ENCODE assay signal across 8 mouse cellular contexts in the genomic region with DNA sequence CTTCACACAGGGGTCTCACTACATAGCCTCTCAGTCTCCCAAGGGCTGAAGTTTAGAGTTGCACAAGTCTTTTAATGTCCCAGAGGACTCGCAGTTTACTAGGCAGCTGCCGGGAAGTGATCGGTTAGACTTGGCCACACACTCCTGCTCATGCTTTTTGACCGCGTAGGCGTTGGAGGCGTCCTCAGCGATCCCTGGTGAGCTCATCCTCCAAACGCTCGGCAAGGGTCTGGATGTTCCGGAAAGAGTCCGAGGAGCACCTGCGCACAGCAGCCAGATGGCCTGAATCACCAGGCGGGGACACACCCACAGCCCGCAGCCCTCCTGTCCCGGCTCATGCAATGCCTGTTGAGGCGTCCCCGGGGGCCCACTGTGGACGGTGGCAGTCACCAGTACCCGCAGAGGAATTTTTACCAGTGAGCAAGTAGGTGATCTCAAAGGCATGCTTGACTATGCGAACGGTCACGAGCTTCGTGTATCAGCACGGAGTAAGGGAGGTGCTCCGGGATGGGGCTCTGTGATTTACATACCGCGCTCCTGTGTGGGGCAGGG. TPM values are rescaled to one million over a fixed set of nuclear protein-coding genes. Genes with fewer than 3 reads are reported as not detected.
A peak's percentile ranks its signal among the peaks of the same experiment; 100 is the strongest.
DNase-seq lines count a peak whose midpoint lies in the region; ATAC-seq and TF ChIP-seq lines count a peak whose summit lies in the region.

No protein-coding gene starts in this region.

- TF ChIP-seq CTCF in liver, postnatal 0 days (IDR thresholded peaks at IDR 0.05; ENCODE audit: low read depth), result 0 out of 2 replicates have a peak, but pooled peaks have one; percentile 2

- H3K36me3 ChIP-seq in intestine, embryonic 14.5 days (ENCODE audit: control insufficient read depth, insufficient read depth, low read length), result no peaks in the 10 kb centered on the region
- H3K36me3 ChIP-seq in liver, postnatal 0 days (replicated peaks; ENCODE audit: insufficient read depth, low read length), result no peaks in the 10 kb centered on the region
- no peaks in the 10 kb centered on the region for H3K36me3 ChIP-seq in neural tube, embryonic 13.5 days

- no peaks in the 10 kb centered on the region for H3K9me3 ChIP-seq in intestine, embryonic 14.5 days (ENCODE audit: control insufficient read depth, low read length)
- H3K9me3 ChIP-seq in liver, postnatal 0 days (ENCODE audit: low read length), result no peaks in the 10 kb centered on the region
- no peaks in the 10 kb centered on the region for H3K9me3 ChIP-seq in neural tube, embryonic 13.5 days

- WGBS in intestine, embryonic 14.5 days, result 1% methylated on average over 28 of the region's 28 CpGs
- WGBS in liver, postnatal 0 days (ENCODE audit: insufficient replicate concordance), result 5% methylated on average over 28 of the region's 28 CpGs
- WGBS in neural tube, embryonic 13.5 days, result 3% methylated on average over 28 of the region's 28 CpGs

- TF ChIP-seq EP300 in liver, postnatal 0 days (IDR thresholded peaks at IDR 0.05; ENCODE audit: low read depth), result no peak

- peak overlapping the region; percentile 51; the same call in 1 of the 2 replicates for H3K27ac ChIP-seq in intestine, embryonic 14.5 days (ENCODE audit: low read depth)
- H3K27ac ChIP-seq in liver, postnatal 0 days (ENCODE audit: low read depth), result peak overlapping the region; percentile 100; the same call in 1 of the 2 replicates
- H3K27ac ChIP-seq in neural tube, embryonic 13.5 days (replicated peaks), result no peak overlapping the region; the same call in 1 of the 2 replicates

- ATAC-seq in intestine, embryonic 14.5 days (replicated peaks; ENCODE audit: low FRiP score, low TSS enrichment, low read depth), result peak; percentile 9; the same call in 1 of the 2 replicates
- ATAC-seq in liver, postnatal 0 days, result peak; percentile 26
- no peak for ATAC-seq in neural tube, embryonic 13.5 days (ENCODE audit: low read depth)

- peak overlapping the region; percentile 51 for H3K4me2 ChIP-seq in intestine, embryonic 14.5 days (ENCODE audit: low read length)
- peak overlapping the region; percentile 77 for H3K4me2 ChIP-seq in liver, postnatal 0 days (ENCODE audit: low read depth, low read length)
- H3K4me2 ChIP-seq in neural tube, embryonic 13.5 days, result peak overlapping the region; percentile 57

- 0 out of 2 replicates have a peak overlapping the region, but pooled peaks have one; percentile 25 for H3K9ac ChIP-seq in intestine, embryonic 14.5 days (ENCODE audit: low read length)
- peak overlapping the region; percentile 28 for H3K9ac ChIP-seq in liver, postnatal 0 days (replicated peaks)
- H3K9ac ChIP-seq in neural tube, embryonic 13.5 days, result peak overlapping the region; percentile 55

- peaks cover 30% of the 10 kb centered on the region for H3K4me1 ChIP-seq in intestine, embryonic 14.5 days (replicated peaks; ENCODE audit: control insufficient read depth, insufficient read depth, low read length)
- H3K4me1 ChIP-seq in liver, postnatal 0 days (ENCODE audit: insufficient read depth), result peaks cover 25% of the 10 kb centered on the region
- H3K4me1 ChIP-seq in neural tube, embryonic 13.5 days (replicated peaks), result peaks cover 23% of the 10 kb centered on the region

- H3K4me3 ChIP-seq in intestine, embryonic 14.5 days (ENCODE audit: low read depth, low read length), result peak overlapping the region; percentile 20
- peak overlapping the region; percentile 26 for H3K4me3 ChIP-seq in liver, postnatal 0 days (ENCODE audit: low read depth, low read length)
- H3K4me3 ChIP-seq in neural tube, embryonic 13.5 days, result peak overlapping the region; percentile 22

- DNase-seq in embryo, embryonic 10 days (ENCODE audit: low spot score), result peak; percentile 46
- no peak for DNase-seq in embryo, embryonic 10.5 days (ENCODE audit: low spot score)
- DNase-seq in cerebellum, adult 9-11 months, result peak; percentile 79
- DNase-seq in gastrocnemius, postnatal 25 days, result peak; percentile 86
- DNase-seq in intestine, embryonic 14.5 days (ENCODE audit: low spot score), result peak; percentile 82
- peak; percentile 76 for DNase-seq in liver, postnatal 0 days
- DNase-seq in frontal cortex, postnatal 25 days (ENCODE audit: low spot score in 2 of 2), result no peak

- no peaks in the 10 kb centered on the region for H3K27me3 ChIP-seq in intestine, embryonic 14.5 days (replicated peaks; ENCODE audit: control insufficient read depth, insufficient read depth, low read length)
- H3K27me3 ChIP-seq in liver, postnatal 0 days (ENCODE audit: insufficient read depth, low read length), result no peaks in the 10 kb centered on the region
- H3K27me3 ChIP-seq in neural tube, embryonic 13.5 days, result no peaks in the 10 kb centered on the region

RNA-seq across cellular contexts. Expression of a gene that starts 7.3 kb away (rescaled TPM):
- total RNA-seq in gastrocnemius, postnatal 25 days (2021), result 10 to 100 TPM; 13.8 to 14.1 TPM
- polyA plus RNA-seq in intestine, embryonic 14.5 days (2014; fragmentation: Nextera tagmentation; extraction: Ambion mirVana), result 15.2 and 21.5 TPM in 2 replicates
- polyA plus RNA-seq in liver, postnatal 0 days (2015; fragmentation: Nextera tagmentation; extraction: Ambion mirVana), result 3.5 and 3.9 TPM in 2 replicates
- polyA plus RNA-seq in neural tube, embryonic 13.5 days (2015; fragmentation: Nextera tagmentation; extraction: Ambion mirVana), result 26.8 and 33.0 TPM in 2 replicates

RNA-seq across cellular contexts. Expression of a gene that starts 14.6 kb away (rescaled TPM):
- total RNA-seq in gastrocnemius, postnatal 25 days (2021), result 10 to 100 TPM; 70.0 to 78.1 TPM
- polyA plus RNA-seq in intestine, embryonic 14.5 days (2014; fragmentation: Nextera tagmentation; extraction: Ambion mirVana), result 16.8 and 19.3 TPM in 2 replicates
- polyA plus RNA-seq in liver, postnatal 0 days (2015; fragmentation: Nextera tagmentation; extraction: Ambion mirVana), result 14.9 and 16.3 TPM in 2 replicates
- 26.5 and 26.6 TPM in 2 replicates for polyA plus RNA-seq in neural tube, embryonic 13.5 days (2015; fragmentation: Nextera tagmentation; extraction: Ambion mirVana)

RNA-seq across cellular contexts. Expression of a gene that starts 25.8 kb away (rescaled TPM):
- total RNA-seq in gastrocnemius, postnatal 25 days (2021), result not detected
- 5.0 and 6.3 TPM in 2 replicates for polyA plus RNA-seq in intestine, embryonic 14.5 days (2014; fragmentation: Nextera tagmentation; extraction: Ambion mirVana)
- polyA plus RNA-seq in liver, postnatal 0 days (2015; fragmentation: Nextera tagmentation; extraction: Ambion mirVana), result not detected in 2 replicates
- polyA plus RNA-seq in neural tube, embryonic 13.5 days (2015; fragmentation: Nextera tagmentation; extraction: Ambion mirVana), result 0.95 TPM in 1 of 2 replicates, not detected in the other

Comparison
In these comparisons a context has a peak if more than half of its experiments do, and no peak if none do; other contexts are left out.
1. DNase-seq: peak in embryo, embryonic 10 days (single experiment), cerebellum, adult 9-11 months (single experiment), gastrocnemius, postnatal 25 days (single experiment), intestine, embryonic 14.5 days (single experiment) and liver, postnatal 0 days (single experiment); none in embryo, embryonic 10.5 days (single experiment) and frontal cortex, postnatal 25 days (0 of 2).
2. Peak in every context shown above with its lines, with median percentiles within 50 percentile points of each other: H3K4me2 ChIP-seq, H3K4me3 ChIP-seq and H3K9ac ChIP-seq.